Mouse (Mus musculus) cerebellum, adult 2 months (tissue): ENCODE data around the gene Myo1c.

Source experiments
- CTCF ChIP-seq: fragments of 200-500 bp; IDR thresholded peaks from 2 replicates; pipeline ENCODE4 v1.5.1; 2011; ENCODE audit warnings: low read depth, mild to moderate bottlenecking, control low read depth, low read length, moderate library complexity, borderline replicate concordance; ENCODE audit not compliant: insufficient read depth
- POLR2A ChIP-seq: fragments of 200-500 bp; IDR thresholded peaks from 2 replicates; pipeline ENCODE4 v1.6.1; 2011; ENCODE audit warnings: low read length, control low read depth, borderline replicate concordance; ENCODE audit not compliant: insufficient read depth

- TF ChIP-seq CTCF (no peak), POLR2A (no peak)
Measured at GRCm38 (mm10) chr11:75669176-75669852, 19.0 kb downstream of the Myo1c start.
